Mouse (Mus musculus) lung, postnatal 0 days (tissue): ENCODE results near the gene Gjb5. TPM values are rescaled to one million over a fixed set of nuclear protein-coding genes. Genes with fewer than 3 reads are reported as not detected.

Experiments
- ATAC-seq: fragments of 200-750 bp; cut with Nextera tagmentation; 2 replicates; pipeline ENCODE4 v1.8.0; 2017; ENCODE audit warnings: moderate library complexity
- DNase-seq: peaks from one replicate; pipeline ENCODE4 v3.0.0-alpha.2; 2016; ENCODE audit warnings: low spot score
- H3K27ac ChIP-seq: fragments of 300-500 bp; sonication (generic); 2 replicates; pipeline ENCODE4 v1.5.1; 2014; ENCODE audit warnings: antibody characterized with exemption, mild to moderate bottlenecking, low read length, mixed read lengths
- H3K27me3 ChIP-seq: fragments of 300-500 bp; sonication (generic); replicated peaks from 2 replicates; pipeline ENCODE4 v1.6.1; 2014; ENCODE audit warnings: low read length, mixed read lengths; ENCODE audit not compliant: insufficient read depth
- H3K36me3 ChIP-seq: fragments of 300-500 bp; sonication (generic); 2 replicates; pipeline ENCODE4 v1.6.1; 2014; ENCODE audit warnings: low read length, mixed read lengths; ENCODE audit not compliant: insufficient read depth
- H3K4me1 ChIP-seq: fragments of 300-500 bp; sonication (generic); 2 replicates; pipeline ENCODE4 v1.6.1; 2014; ENCODE audit warnings: antibody characterized with exemption, low read depth, low read length, mixed read lengths; ENCODE audit not compliant: insufficient read depth
- H3K4me2 ChIP-seq: fragments of 300-500 bp; sonication (generic); replicated peaks from 2 replicates; pipeline ENCODE4 v1.6.1; 2014; ENCODE audit warnings: low read depth, mild to moderate bottlenecking, low read length, moderate library complexity, mixed read lengths
- H3K4me3 ChIP-seq: fragments of 300-500 bp; sonication (generic); 2 replicates; pipeline ENCODE4 v1.5.1; 2014; ENCODE audit warnings: low read depth, low read length
- H3K9ac ChIP-seq: fragments of 300-500 bp; sonication (generic); replicated peaks from 2 replicates; pipeline ENCODE4 v1.6.1; 2014; ENCODE audit warnings: low read depth, mild to moderate bottlenecking
- H3K9me3 ChIP-seq: fragments of 300-500 bp; sonication (generic); 2 replicates; pipeline ENCODE4 v1.6.1; 2016; ENCODE audit warnings: low read length, mixed read lengths
- CTCF ChIP-seq: IDR thresholded peaks from 2 replicates; pipeline ENCODE4 v1.5.1; 2016; ENCODE audit warnings: antibody characterized with exemption, mild to moderate bottlenecking
- EP300 ChIP-seq: IDR thresholded peaks from 2 replicates; pipeline ENCODE4 v1.6.1; 2016; ENCODE audit warnings: antibody characterized with exemption, mild to moderate bottlenecking, control low read depth
- whole genome bisulfite sequencing: fragments of 180-500 bp; shearing (Covaris S2); extraction: QIAGEN DNeasy Blood & Tissue Kit; methylation state at CpG from one replicate; pipeline ENCODE4 v1.1.7; 2014; 5-methylcytosine and 5-hydroxymethylcytosine counted together
- polyA plus RNA-seq: library from polyadenylated mRNA; unstranded; fragments of >200 nt; fragmentation: Nextera tagmentation; extraction: Ambion mirVana; gene quantifications from 2 replicates; pipeline ENCODE4 v1.2.1, GENCODE M21; 2015

Gene Gjb5
- polyA plus RNA-seq, 1 experiment from 2014 or later: 1.9 TPM

- Histone ChIP-seq H3K9me3 (no peaks in the 10 kb centered on the region), H3K9ac (no peak overlapping the region), H3K27ac (no peak overlapping the region), H3K4me1 (no peaks in the 10 kb centered on the region), H3K27me3 (no peaks in the 10 kb centered on the region), H3K36me3 (no peaks in the 10 kb centered on the region), H3K4me2 (no peak overlapping the region), H3K4me3 (no peak overlapping the region)
- WGBS: 0% methylated on average over 3 of the region's 3 CpGs
- ATAC-seq: peak; percentile 45
- no peak for TF ChIP-seq EP300
- TF ChIP-seq CTCF: peak; percentile 96
- peak; percentile 78 for DNase-seq
Observed at GRCm38 (mm10) chr4:127319613-127320012, 38.4 kb downstream of the Gjb5 start.

GRCm38 (mm10) chr4:127317143-127317542, 40.8 kb downstream of the Gjb5 start:
- DNase-seq (no peak), ATAC-seq (no peak)
- 44% methylated on average over 4 of the region's 4 CpGs for WGBS
- no peaks in the 10 kb centered on the region for H3K36me3 ChIP-seq
- no peak overlapping the region for H3K27ac ChIP-seq
- no peak overlapping the region for H3K4me2 ChIP-seq
- TF ChIP-seq CTCF (peak; percentile 55), EP300 (no peak)
- no peaks in the 10 kb centered on the region for H3K9me3 ChIP-seq
- no peak overlapping the region for H3K9ac ChIP-seq
- 0 out of 2 replicates have a peak, but pooled peaks cover 5% of the 10 kb centered on the region for H3K27me3 ChIP-seq
- H3K4me3 ChIP-seq: no peak overlapping the region
- H3K4me1 ChIP-seq: no peaks in the 10 kb centered on the region

GRCm38 (mm10) chr4:127315753-127316152, 42.2 kb downstream of the Gjb5 start:
- Histone ChIP-seq H3K36me3 (no peaks in the 10 kb centered on the region), H3K27me3 (0 out of 2 replicates have a peak, but pooled peaks cover 5% of the 10 kb centered on the region), H3K4me2 (no peak overlapping the region), H3K4me1 (no peaks in the 10 kb centered on the region), H3K27ac (no peak overlapping the region), H3K4me3 (no peak overlapping the region), H3K9me3 (no peaks in the 10 kb centered on the region), H3K9ac (no peak overlapping the region)
- no peak for DNase-seq
- 77% methylated on average over 8 of the region's 8 CpGs for WGBS
- no peak for ATAC-seq
- TF ChIP-seq CTCF (no peak), EP300 (no peak)

- DNase-seq (no peak), ATAC-seq (no peak)
- WGBS: 48% methylated on average over 9 of the region's 9 CpGs
- no peak overlapping the region for H3K4me3 ChIP-seq
- 0 out of 2 replicates have a peak overlapping the region, but pooled peaks have one; percentile 4 for H3K27ac ChIP-seq
- peak overlapping the region; percentile 81 for H3K4me2 ChIP-seq
- H3K36me3 ChIP-seq: no peaks in the 10 kb centered on the region
- H3K9me3 ChIP-seq: no peaks in the 10 kb centered on the region
- H3K27me3 ChIP-seq: 0 out of 2 replicates have a peak, but pooled peaks cover 5% of the 10 kb centered on the region
- TF ChIP-seq EP300 (no peak), CTCF (no peak)
- no peaks in the 10 kb centered on the region for H3K4me1 ChIP-seq
- H3K9ac ChIP-seq: no peak overlapping the region
Observed at GRCm38 (mm10) chr4:127314585-127314984, 43.4 kb downstream of the Gjb5 start.

GRCm38 (mm10) chr4:127313861-127314260, 44.1 kb downstream of the Gjb5 start, which contains the start of gene Gja4:
TSS of gene Gja4 (minus strand) at chr4:127314039.
- Histone ChIP-seq H3K4me1 (no peaks in the 10 kb centered on the region), H3K4me2 (peak within 1 kb of the TSS; percentile 81), H3K9me3 (no peaks in the 10 kb centered on the region), H3K36me3 (no peaks in the 10 kb centered on the region), H3K27ac (0 out of 2 replicates have a peak within 1 kb of the TSS, but pooled peaks have one; percentile 4), H3K27me3 (0 out of 2 replicates have a peak, but pooled peaks cover 5% of the 10 kb centered on the region), H3K4me3 (peak within 1 kb of the TSS; percentile 46), H3K9ac (peak within 1 kb of the TSS; percentile 32)
- ATAC-seq: peak; percentile 90
- under 1% methylated on average over 24 of the region's 25 CpGs for WGBS
- TF ChIP-seq EP300 (no peak), CTCF (peak; percentile 73)
- peak; percentile 88 for DNase-seq

GRCm38 (mm10) chr4:127312349-127312748, 45.6 kb downstream of the Gjb5 start:
- Histone ChIP-seq H3K27ac (no peak overlapping the region), H3K4me1 (no peaks in the 10 kb centered on the region), H3K4me3 (peak overlapping the region; percentile 46), H3K4me2 (peak overlapping the region; percentile 81), H3K9me3 (no peaks in the 10 kb centered on the region), H3K9ac (no peak overlapping the region), H3K36me3 (no peaks in the 10 kb centered on the region), H3K27me3 (0 out of 2 replicates have a peak, but pooled peaks cover 5% of the 10 kb centered on the region)
- TF ChIP-seq EP300 (no peak), CTCF (no peak)
- ATAC-seq (no peak), DNase-seq (no peak)
- 61% methylated on average over 24 of the region's 24 CpGs for WGBS
